ENCODE assay signal across 34 mouse cellular contexts in the genomic region with DNA sequence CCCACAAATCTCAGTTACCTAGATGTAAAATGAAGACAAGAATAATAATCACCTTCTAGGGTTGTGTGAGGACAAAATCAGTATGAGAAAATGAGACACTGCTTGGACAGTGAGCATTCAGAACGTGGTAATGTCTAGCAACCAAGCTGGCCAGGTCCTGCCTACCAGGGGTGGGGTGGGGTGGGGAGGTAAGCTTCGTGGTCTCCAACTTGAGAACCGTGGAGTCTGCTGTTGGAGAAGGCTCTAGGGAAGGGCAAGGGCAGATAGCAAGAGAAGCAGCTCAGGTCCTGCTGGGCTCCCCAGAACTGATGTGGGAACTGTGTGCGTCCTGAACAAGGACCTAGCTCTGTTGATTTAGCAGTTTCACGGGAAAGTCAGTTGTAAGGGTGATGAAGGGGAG.
"Had no signal": no experiment of that assay in that cellular context is flagged by ENCODE, and none has a peak within 500 bp of the region (broad histone marks: within the 10 kb centered on the region; RNA-seq: fewer than 3 reads in every experiment).

No protein-coding gene starts in this region.

- H3K27me3 ChIP-seq: heart, embryonic 12.5 days; heart, embryonic 13.5 days; heart, embryonic 15.5 days; hindbrain, embryonic 12.5 days; hindbrain, embryonic 13.5 days; hindbrain, embryonic 15.5 days; intestine, embryonic 15.5 days; kidney, embryonic 15.5 days had no signal

- H3K9ac ChIP-seq: heart, embryonic 12.5 days; heart, embryonic 13.5 days; heart, embryonic 15.5 days; hindbrain, embryonic 12.5 days; hindbrain, embryonic 13.5 days; hindbrain, embryonic 14.5 days; hindbrain, embryonic 15.5 days; intestine, embryonic 15.5 days; kidney, embryonic 15.5 days had no signal

- H3K4me2 ChIP-seq: heart, embryonic 11.5 days; heart, embryonic 12.5 days; heart, embryonic 13.5 days; heart, embryonic 15.5 days; hindbrain, embryonic 12.5 days; hindbrain, embryonic 13.5 days; hindbrain, embryonic 14.5 days; hindbrain, embryonic 15.5 days; intestine, embryonic 15.5 days; kidney, embryonic 15.5 days had no signal

- H3K9me3 ChIP-seq: heart, embryonic 12.5 days; heart, embryonic 13.5 days; heart, embryonic 15.5 days; hindbrain, embryonic 10.5 days; hindbrain, embryonic 12.5 days; hindbrain, embryonic 13.5 days; hindbrain, embryonic 15.5 days; intestine, embryonic 15.5 days; kidney, embryonic 15.5 days had no signal

- ATAC-seq: hindbrain, embryonic 16.5 days; hindbrain, postnatal 0 days; inflammation-experienced regulatory T-cells, adult 6 months; intestine, embryonic 15.5 days; intestine, embryonic 16.5 days; intestine, postnatal 0 days had no signal

- DNase-seq: heart, adult 2 months; heart, postnatal 10 days; heart, postnatal 14 days; heart, postnatal 36 days; kidney, adult 11 months; kidney, adult 18-20 months; kidney, adult 2 months; kidney, adult 8-10 months; kidney, adult 9 months; kidney, postnatal 10 days; kidney, postnatal 14 days; kidney, postnatal 25 days; kidney, postnatal 36 days; kidney, postnatal 4 days; layer of hippocampus, adult 9-11 months; layer of hippocampus, postnatal 36 days had no signal

- H3K4me3 ChIP-seq: heart, adult 2 months; heart, embryonic 12.5 days; heart, embryonic 13.5 days; heart, embryonic 15.5 days; hindbrain, embryonic 10.5 days; hindbrain, embryonic 12.5 days; hindbrain, embryonic 13.5 days; hindbrain, embryonic 15.5 days; intestine, embryonic 15.5 days; kidney, embryonic 15.5 days; layer of hippocampus, adult 2 months had no signal

- H3K4me1 ChIP-seq: heart, embryonic 15.5 days; hindbrain, embryonic 12.5 days had no signal

- H3K36me3 ChIP-seq: heart, embryonic 12.5 days; heart, embryonic 13.5 days; heart, embryonic 15.5 days; hindbrain, embryonic 10.5 days; hindbrain, embryonic 12.5 days; hindbrain, embryonic 13.5 days; hindbrain, embryonic 15.5 days; intestine, embryonic 15.5 days; kidney, embryonic 15.5 days had no signal

- H3K27ac ChIP-seq: heart, adult 2 months; heart, embryonic 13.5 days; heart, embryonic 15.5 days; hindbrain, embryonic 10.5 days; hindbrain, embryonic 12.5 days; hindbrain, embryonic 13.5 days; hindbrain, embryonic 14.5 days; hindbrain, embryonic 15.5 days; hindbrain, postnatal 0 days; intestine, embryonic 15.5 days; kidney, embryonic 15.5 days; kidney, postnatal 0 days; layer of hippocampus, adult 2 months had no signal
